8 mouse cellular contexts compared by ENCODE assay signal in genomic region chr17:4994504-4994812, GRCm38 (mm10). TPM values are rescaled to one million over a fixed set of nuclear protein-coding genes. Genes with fewer than 3 reads are reported as not detected.
A peak's percentile ranks its signal among the peaks of the same experiment; 100 is the strongest.
DNase-seq lines count a peak whose midpoint lies in the region; ATAC-seq and TF ChIP-seq lines count a peak whose summit lies in the region.

No protein-coding gene starts in this region.

- H3K79me2 ChIP-seq in CH12.LX (replicated peaks; ENCODE audit: control insufficient read depth, extremely low read depth, insufficient read depth, poor library complexity, severe bottlenecking): peaks cover 14% of the 10 kb centered on the region

- TF ChIP-seq RAD21 in CH12.LX (IDR thresholded peaks at IDR 0.05; ENCODE audit: low read depth, low read length): no peak

- no peaks in the 10 kb centered on the region for H3K27me3 ChIP-seq in heart, embryonic 11.5 days (ENCODE audit: control insufficient read depth, insufficient read depth, low read length)
- no peaks in the 10 kb centered on the region for H3K27me3 ChIP-seq in CH12.LX (replicated peaks)
- 0 out of 2 replicates have a peak, but pooled peaks cover 1% of the 10 kb centered on the region for H3K27me3 ChIP-seq in forebrain, embryonic 12.5 days
- H3K27me3 ChIP-seq in liver, embryonic 12.5 days (replicated peaks): no peaks in the 10 kb centered on the region

- no peaks in the 10 kb centered on the region for H3K36me3 ChIP-seq in heart, embryonic 11.5 days (ENCODE audit: control insufficient read depth, insufficient read depth, low read length)
- no peaks in the 10 kb centered on the region for H3K36me3 ChIP-seq in CH12.LX (replicated peaks in 1 of 2; ENCODE audit: control insufficient read depth in 1 of 2, insufficient read depth in 1 of 2, low read length in 1 of 2)
- no peaks in the 10 kb centered on the region for H3K36me3 ChIP-seq in forebrain, embryonic 12.5 days (replicated peaks)
- H3K36me3 ChIP-seq in liver, embryonic 12.5 days: no peaks in the 10 kb centered on the region

- peak overlapping the region; percentile 87 for H3K4me2 ChIP-seq in heart, embryonic 11.5 days
- H3K4me2 ChIP-seq in CH12.LX (ENCODE audit: insufficient read depth, low read depth, poor library complexity, severe bottlenecking): no peak overlapping the region
- H3K4me2 ChIP-seq in forebrain, embryonic 12.5 days: peak overlapping the region; percentile 75
- H3K4me2 ChIP-seq in liver, embryonic 12.5 days: peak overlapping the region; percentile 91

- H3K4me1 ChIP-seq in heart, embryonic 11.5 days (ENCODE audit: control insufficient read depth, insufficient read depth, low read length): peaks cover 7% of the 10 kb centered on the region
- peaks cover 0 to 13% of the 10 kb centered on the region in 2 experiments; a peak in 2 of 4 replicates for H3K4me1 ChIP-seq in CH12.LX (ENCODE audit: control insufficient read depth in 1 of 2, insufficient read depth in 2 of 2)
- H3K4me1 ChIP-seq in forebrain, embryonic 12.5 days: peaks cover 35% of the 10 kb centered on the region
- peaks cover 33% of the 10 kb centered on the region for H3K4me1 ChIP-seq in liver, embryonic 12.5 days

- H3K27ac ChIP-seq in heart, embryonic 11.5 days (ENCODE audit: low read depth, low read length): peak overlapping the region; percentile 99
- peak overlapping the region; percentile 97 for H3K27ac ChIP-seq in CH12.LX (ENCODE audit: insufficient read depth, low read depth)
- H3K27ac ChIP-seq in forebrain, embryonic 12.5 days: peak overlapping the region; percentile 100
- H3K27ac ChIP-seq in liver, embryonic 12.5 days: peak overlapping the region; percentile 97

- WGBS in heart, embryonic 11.5 days (ENCODE audit: insufficient replicate concordance): under 1% methylated on average over 40 of the region's 55 CpGs
- 0% methylated on average over 5 of the region's 55 CpGs for WGBS in forebrain, embryonic 12.5 days
- WGBS in liver, embryonic 12.5 days (ENCODE audit: insufficient replicate concordance): under 1% methylated on average over 36 of the region's 55 CpGs

- DNase-seq in heart, adult 8-10 months (ENCODE audit: low spot score): no peak
- DNase-seq in CH12.LX (ENCODE audit: extremely low read depth): no peak
- DNase-seq in embryo, embryonic 10.5 days (ENCODE audit: low spot score): no peak
- no peak for DNase-seq in thymus, adult 18-20 months
- DNase-seq in Muller cell, postnatal 12 days (ENCODE audit: inconsistent ontology term): no peak

- dilution Hi-C loops in CH12.LX (cut with MboI; ENCODE audit: extremely low pct_ligation_motif_present, extremely low pct_unique_long_range_greater_than_20kb, low sequenced_read_pairs): no loop called here

- H3K4me3 ChIP-seq in heart, embryonic 11.5 days (ENCODE audit: low read depth, low read length): peak overlapping the region; percentile 78
- H3K4me3 ChIP-seq in CH12.LX (replicated peaks in 1 of 3; ENCODE audit: low read depth in 2 of 3, low read length in 2 of 3, poor library complexity in 1 of 3): peak overlapping the region; percentile 23 to 100 (median 81)
- H3K4me3 ChIP-seq in forebrain, embryonic 12.5 days (replicated peaks): peak overlapping the region; percentile 98
- H3K4me3 ChIP-seq in liver, embryonic 12.5 days: peak overlapping the region; percentile 93

- no peak for TF ChIP-seq EP300 in CH12.LX (IDR thresholded peaks at IDR 0.05; ENCODE audit: low read length)

- in situ Hi-C loops in CH12.LX (cut with MboI; ENCODE audit: low pct_ligation_motif_present, low pct_unique_long_range_greater_than_20kb, low sequenced_read_pairs): no loop called here

- TF ChIP-seq CTCF in CH12.LX (conservative IDR thresholded peaks at IDR 0.05 in 1 of 2, IDR thresholded peaks at IDR 0.05 in 1 of 2; ENCODE audit: low read depth in 2 of 2, low read length in 2 of 2): no peak

- H3K9ac ChIP-seq in heart, embryonic 11.5 days (ENCODE audit: low read depth, low read length): peak overlapping the region; percentile 99
- H3K9ac ChIP-seq in CH12.LX (ENCODE audit: insufficient read depth, low read depth): peak overlapping the region; percentile 99
- peak overlapping the region; percentile 99 for H3K9ac ChIP-seq in forebrain, embryonic 12.5 days
- peak overlapping the region; percentile 98 for H3K9ac ChIP-seq in liver, embryonic 12.5 days

- H3K9me3 ChIP-seq in heart, embryonic 11.5 days (replicated peaks; ENCODE audit: control insufficient read depth, low read length): no peaks in the 10 kb centered on the region
- no peaks in the 10 kb centered on the region for H3K9me3 ChIP-seq in CH12.LX (replicated peaks; ENCODE audit: low read length)
- no peaks in the 10 kb centered on the region for H3K9me3 ChIP-seq in forebrain, embryonic 12.5 days
- H3K9me3 ChIP-seq in liver, embryonic 12.5 days (replicated peaks): no peaks in the 10 kb centered on the region

- peak; percentile 50 for ATAC-seq in heart, embryonic 11.5 days (replicated peaks; ENCODE audit: insufficient number of reproducible peaks, low FRiP score, low TSS enrichment)
- ATAC-seq in forebrain, embryonic 12.5 days (ENCODE audit: low FRiP score): peak; percentile 18; the same call in 1 of the 2 replicates
- ATAC-seq in liver, embryonic 12.5 days: peak; percentile 42

- no peak for TF ChIP-seq POLR2A in CH12.LX (IDR thresholded peaks at IDR 0.05; ENCODE audit: low read depth, low read length)

TF ChIP-seq in CH12.LX, 34 proteins besides CTCF, POLR2A, EP300 and RAD21:
- TF ChIP-seq USF2 (conservative IDR thresholded peaks at IDR 0.05; ENCODE audit: low read depth, low read length) (no peak), ZMIZ1 (IDR thresholded peaks at IDR 0.05; ENCODE audit: low read depth, low read length) (peak; percentile 2; the same call in 1 of the 2 replicates), NELFE (IDR thresholded peaks at IDR 0.05; ENCODE audit: low read depth, low read length) (0 out of 2 replicates have a peak, but pooled peaks have one; percentile 5)

RNA-seq across cellular contexts. Expression of gene Arid1b, which starts 0.3 kb away (rescaled TPM):
- 7.4 and 8.2 TPM in 2 replicates for polyA plus RNA-seq in heart, embryonic 11.5 days (2014; fragmentation: Nextera tagmentation; extraction: Ambion mirVana)
- 10 to 100 TPM; 25.0 to 27.2 (median 26.2) TPM for total RNA-seq in heart, adult 8-10 months (2022)
- total RNA-seq in CH12.LX (2012; rRNA removed): 8.8 and 9.7 TPM in 2 replicates
- 6.1 and 6.7 TPM in 2 replicates for total RNA-seq in CH12.LX (2014; rRNA removed)
- polyA plus RNA-seq in CH12.LX (2012; ENCODE audit: insufficient read length, low read depth): 11.3 and 12.4 TPM in 2 replicates
- polyA plus RNA-seq in forebrain, embryonic 12.5 days (2016; fragmentation: Nextera tagmentation; extraction: Ambion mirVana): 17.4 and 17.7 TPM in 2 replicates
- 5.5 and 5.9 TPM in 2 replicates for polyA plus RNA-seq in liver, embryonic 12.5 days (2016; fragmentation: Nextera tagmentation; extraction: Ambion mirVana)
